Mouse (Mus musculus): ENCODE measurements around the gene Iqgap2.

Gene Iqgap2

GRCm38 (mm10) chr13:95829431-95830171 is 62.1 kb downstream of the Iqgap2 start:
- DNase-seq (ENCODE audit: low spot score): no peak

- DNase-seq (ENCODE audit: low spot score): no peak
These were observed 63.1 kb downstream of the Iqgap2 start for GRCm38 (mm10) chr13:95828616-95829015.

GRCm38 (mm10) chr13:95826178-95826577 is 65.5 kb downstream of the Iqgap2 start:
- DNase-seq (ENCODE audit: low spot score): no peak

- no peak for DNase-seq (ENCODE audit: low spot score)
These were observed 68.8 kb downstream of the Iqgap2 start for GRCm38 (mm10) chr13:95822918-95823317.

- DNase-seq (ENCODE audit: low spot score): no peak
These were observed 71.7 kb downstream of the Iqgap2 start for GRCm38 (mm10) chr13:95820071-95820470.

- no peak for DNase-seq (ENCODE audit: low spot score)
These were observed 72.8 kb downstream of the Iqgap2 start for GRCm38 (mm10) chr13:95818941-95819340.

GRCm38 (mm10) chr13:95813643-95814042 is 78.1 kb downstream of the Iqgap2 start:
- DNase-seq (ENCODE audit: low spot score): no peak

GRCm38 (mm10) chr13:95810796-95811195 is 80.9 kb downstream of the Iqgap2 start:
- no peak for DNase-seq (ENCODE audit: low spot score)

GRCm38 (mm10) chr13:95807106-95807750 is 84.5 kb downstream of the Iqgap2 start:
- DNase-seq (ENCODE audit: low spot score): no peak

- DNase-seq (ENCODE audit: low spot score): peak; percentile 20
These were observed 86.1 kb downstream of the Iqgap2 start for GRCm38 (mm10) chr13:95805469-95806166.

GRCm38 (mm10) chr13:95804113-95804512 is 87.6 kb downstream of the Iqgap2 start:
- no peak for DNase-seq (ENCODE audit: low spot score)

GRCm38 (mm10) chr13:95800925-95801324 is 90.8 kb downstream of the Iqgap2 start:
- no peak for DNase-seq (ENCODE audit: low spot score)

- DNase-seq (ENCODE audit: low spot score): no peak
These were observed 92.4 kb downstream of the Iqgap2 start for GRCm38 (mm10) chr13:95799322-95799721.

GRCm38 (mm10) chr13:95798721-95799120 is 93.0 kb downstream of the Iqgap2 start:
- no peak for DNase-seq (ENCODE audit: low spot score)

- DNase-seq (ENCODE audit: low spot score): no peak
These were observed 94.2 kb downstream of the Iqgap2 start for GRCm38 (mm10) chr13:95797530-95797929.

GRCm38 (mm10) chr13:95794346-95794745 is 97.4 kb downstream of the Iqgap2 start:
- DNase-seq (ENCODE audit: low spot score): no peak

- DNase-seq (ENCODE audit: low spot score): no peak
These were observed 100.8 kb downstream of the Iqgap2 start for GRCm38 (mm10) chr13:95790883-95791282.

- no peak for DNase-seq (ENCODE audit: low spot score)
These were observed 102.9 kb downstream of the Iqgap2 start for GRCm38 (mm10) chr13:95788631-95789376.

GRCm38 (mm10) chr13:95782969-95783332 is 108.8 kb downstream of the Iqgap2 start:
- no peak for DNase-seq (ENCODE audit: low spot score)

GRCm38 (mm10) chr13:95782311-95782968 is 109.3 kb downstream of the Iqgap2 start:
- no peak for DNase-seq (ENCODE audit: low spot score)

- no peak for DNase-seq (ENCODE audit: low spot score)
These were observed 111.7 kb downstream of the Iqgap2 start for GRCm38 (mm10) chr13:95780038-95780437.

GRCm38 (mm10) chr13:95779261-95779660 is 112.5 kb downstream of the Iqgap2 start:
- DNase-seq (ENCODE audit: low spot score): no peak

Data from ovary, postnatal 14 days (tissue).